ENCODE assay signal across 8 mouse cellular contexts in the genomic region with DNA sequence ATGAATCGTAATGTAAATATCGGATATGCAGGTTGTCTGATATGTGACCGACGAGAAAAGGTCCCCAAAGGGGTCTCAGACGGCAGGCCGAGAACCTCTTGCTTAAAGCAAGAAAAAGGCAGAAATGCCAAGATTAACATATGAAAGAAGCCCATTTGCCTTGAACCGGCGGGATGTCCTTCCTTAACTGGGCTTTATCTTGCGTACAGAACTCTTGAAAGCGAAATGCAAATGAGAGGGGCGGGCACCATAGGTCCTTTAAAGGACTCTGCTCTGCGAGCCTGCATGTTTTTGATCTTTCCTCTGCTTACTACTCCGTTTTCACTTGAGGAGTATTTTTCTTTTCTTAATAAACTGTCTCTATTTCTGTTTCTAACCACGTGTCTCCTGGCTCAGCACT. TPM values are rescaled to one million over a fixed set of nuclear protein-coding genes. Genes with fewer than 3 reads are reported as not detected.
DNase-seq lines count a peak whose midpoint lies in the region; ATAC-seq lines count a peak whose summit lies in the region.

No protein-coding gene starts in this region.

- H3K27me3 ChIP-seq in megakaryocyte, embryonic 14.5 days (replicated peaks), result peaks cover 19% of the 10 kb centered on the region
- H3K27me3 ChIP-seq in forebrain, embryonic 12.5 days, result peaks cover 3% of the 10 kb centered on the region; the same call in 1 of the 2 replicates
- H3K27me3 ChIP-seq in stomach, embryonic 16.5 days (ENCODE audit: control insufficient read depth, insufficient read depth, low read length), result no peaks in the 10 kb centered on the region

- peak overlapping the region; percentile 64 for H3K4me3 ChIP-seq in megakaryocyte, embryonic 14.5 days (replicated peaks)
- H3K4me3 ChIP-seq in forebrain, embryonic 12.5 days (replicated peaks), result peak overlapping the region; percentile 20
- H3K4me3 ChIP-seq in stomach, embryonic 16.5 days (replicated peaks; ENCODE audit: low read length), result peak overlapping the region; percentile 33

- peak; percentile 36 for DNase-seq in liver
- DNase-seq in thymus, postnatal 4 days, result no peak
- DNase-seq in layer of hippocampus, adult 9-10 months (ENCODE audit: low spot score), result no peak

- no peak for ATAC-seq in megakaryocyte, adult 5-6 weeks (ENCODE audit: poor library complexity, severe bottlenecking)
- peak; percentile 72; the same call in 1 of the 2 replicates for ATAC-seq in forebrain, embryonic 12.5 days (ENCODE audit: low FRiP score)
- ATAC-seq in stomach, embryonic 16.5 days (ENCODE audit: insufficient read depth, low FRiP score), result no peak
- ATAC-seq in frontal cortex, adult (ENCODE audit: low TSS enrichment), result no peak

- H3K4me2 ChIP-seq in forebrain, embryonic 12.5 days, result peak overlapping the region; percentile 48
- peak overlapping the region; percentile 51 for H3K4me2 ChIP-seq in stomach, embryonic 16.5 days (ENCODE audit: low read depth, low read length)

- H3K27ac ChIP-seq in forebrain, embryonic 12.5 days, result peak overlapping the region; percentile 43; the same call in 1 of the 2 replicates
- no peak overlapping the region for H3K27ac ChIP-seq in stomach, embryonic 16.5 days (ENCODE audit: low read length)

- WGBS in forebrain, embryonic 12.5 days, result 2% methylated on average over 14 of the region's 14 CpGs
- 12% methylated on average over 14 of the region's 14 CpGs for WGBS in stomach, embryonic 16.5 days

- H3K9me3 ChIP-seq in megakaryocyte, embryonic 14.5 days, result peaks cover 7% of the 10 kb centered on the region; the same call in 1 of the 2 replicates
- H3K9me3 ChIP-seq in forebrain, embryonic 12.5 days, result no peaks in the 10 kb centered on the region
- H3K9me3 ChIP-seq in stomach, embryonic 16.5 days (replicated peaks; ENCODE audit: control insufficient read depth, low read length), result no peaks in the 10 kb centered on the region

- peak overlapping the region; percentile 13; the same call in 1 of the 2 replicates for H3K9ac ChIP-seq in forebrain, embryonic 12.5 days
- H3K9ac ChIP-seq in stomach, embryonic 16.5 days (ENCODE audit: low read length), result peak overlapping the region; percentile 46

- no peaks in the 10 kb centered on the region for H3K36me3 ChIP-seq in megakaryocyte, embryonic 14.5 days (replicated peaks; ENCODE audit: low read length)
- no peaks in the 10 kb centered on the region for H3K36me3 ChIP-seq in forebrain, embryonic 12.5 days (replicated peaks)
- H3K36me3 ChIP-seq in stomach, embryonic 16.5 days (ENCODE audit: control insufficient read depth, insufficient read depth, low read length), result no peaks in the 10 kb centered on the region

- H3K4me1 ChIP-seq in megakaryocyte, embryonic 14.5 days, result peaks cover 22% of the 10 kb centered on the region
- peaks cover 10% of the 10 kb centered on the region for H3K4me1 ChIP-seq in forebrain, embryonic 12.5 days
- H3K4me1 ChIP-seq in stomach, embryonic 16.5 days (ENCODE audit: control insufficient read depth, insufficient read depth, low read length), result peaks cover 3% of the 10 kb centered on the region; the same call in 1 of the 2 replicates

RNA-seq across cellular contexts. Expression of gene Btn2a2, which starts 3.3 kb away (rescaled TPM):
- not detected in 2 replicates for polyA plus RNA-seq in megakaryocyte, embryonic 14.5 days (2012; ENCODE audit: insufficient read depth, low replicate concordance)
- total RNA-seq in megakaryocyte, adult 5-6 weeks (2015), result not detected in 2 replicates
- total RNA-seq in megakaryocyte, adult 5-6 weeks (2017), result not detected in 2 replicates
- 0.23 and 0.36 TPM in 2 replicates for polyA plus RNA-seq in forebrain, embryonic 12.5 days (2016; fragmentation: Nextera tagmentation; extraction: Ambion mirVana)
- polyA plus RNA-seq in stomach, embryonic 16.5 days (2015; fragmentation: Nextera tagmentation; extraction: Ambion mirVana), result 0.14 and 0.28 TPM in 2 replicates

RNA-seq across cellular contexts. Expression of gene Btn1a1, which starts 26.3 kb away (rescaled TPM):
- polyA plus RNA-seq in megakaryocyte, embryonic 14.5 days (2012; ENCODE audit: insufficient read depth, low replicate concordance), result not detected in 2 replicates
- not detected in 2 replicates for total RNA-seq in megakaryocyte, adult 5-6 weeks (2015)
- not detected in 2 replicates for total RNA-seq in megakaryocyte, adult 5-6 weeks (2017)
- polyA plus RNA-seq in forebrain, embryonic 12.5 days (2016; fragmentation: Nextera tagmentation; extraction: Ambion mirVana), result 0.18 and 0.36 TPM in 2 replicates
- 0.21 and 0.22 TPM in 2 replicates for polyA plus RNA-seq in stomach, embryonic 16.5 days (2015; fragmentation: Nextera tagmentation; extraction: Ambion mirVana)

RNA-seq across cellular contexts. Expression of gene Hist1h4h, which starts 38.9 kb away (rescaled TPM):
- polyA plus RNA-seq in megakaryocyte, embryonic 14.5 days (2012; ENCODE audit: insufficient read depth, low replicate concordance), result 443 and 574 TPM in 2 replicates
- 61.7 and 63.9 TPM in 2 replicates for total RNA-seq in megakaryocyte, adult 5-6 weeks (2015)
- total RNA-seq in megakaryocyte, adult 5-6 weeks (2017), result 1,033 and 1,202 TPM in 2 replicates
- 7.2 and 8.7 TPM in 2 replicates for polyA plus RNA-seq in forebrain, embryonic 12.5 days (2016; fragmentation: Nextera tagmentation; extraction: Ambion mirVana)
- 5.7 and 6.3 TPM in 2 replicates for polyA plus RNA-seq in stomach, embryonic 16.5 days (2015; fragmentation: Nextera tagmentation; extraction: Ambion mirVana)

RNA-seq across cellular contexts. Expression of gene Hist1h2af, which starts 41.7 kb away (rescaled TPM):
- polyA plus RNA-seq in megakaryocyte, embryonic 14.5 days (2012; ENCODE audit: insufficient read depth, low replicate concordance), result 37.2 and 163 TPM in 2 replicates
- 61.9 and 91.1 TPM in 2 replicates for total RNA-seq in megakaryocyte, adult 5-6 weeks (2015)
- total RNA-seq in megakaryocyte, adult 5-6 weeks (2017), result 1,786 and 1,821 TPM in 2 replicates
- polyA plus RNA-seq in forebrain, embryonic 12.5 days (2016; fragmentation: Nextera tagmentation; extraction: Ambion mirVana), result 9.3 and 10.7 TPM in 2 replicates
- polyA plus RNA-seq in stomach, embryonic 16.5 days (2015; fragmentation: Nextera tagmentation; extraction: Ambion mirVana), result 0.74 and 3.1 TPM in 2 replicates

RNA-seq across cellular contexts. Expression of gene Hist1h3g, which starts 43.2 kb away (rescaled TPM):
- polyA plus RNA-seq in megakaryocyte, embryonic 14.5 days (2012; ENCODE audit: insufficient read depth, low replicate concordance), result 5.7 and 16.4 TPM in 2 replicates
- total RNA-seq in megakaryocyte, adult 5-6 weeks (2015), result 225 and 241 TPM in 2 replicates
- 441 and 668 TPM in 2 replicates for total RNA-seq in megakaryocyte, adult 5-6 weeks (2017)
- 7.2 and 8.3 TPM in 2 replicates for polyA plus RNA-seq in forebrain, embryonic 12.5 days (2016; fragmentation: Nextera tagmentation; extraction: Ambion mirVana)
- polyA plus RNA-seq in stomach, embryonic 16.5 days (2015; fragmentation: Nextera tagmentation; extraction: Ambion mirVana), result 4.7 and 6.1 TPM in 2 replicates

Comparison
In these comparisons a context has a peak if more than half of its experiments do, and no peak if none do; other contexts are left out.
1. RNA of gene Hist1h4h, which starts 38.9 kb away (polyA plus RNA-seq): 443 to 574 TPM in megakaryocyte, embryonic 14.5 days; 7.2 to 8.7 TPM in forebrain, embryonic 12.5 days and 5.7 to 6.3 TPM in stomach, embryonic 16.5 days; every median in the first group is over 10 times any median in the second.
2. Peak in every context shown above with its lines, with median percentiles within 50 percentile points of each other: H3K4me3 ChIP-seq.